Mouse (Mus musculus) limb, embryonic 11.5 days (tissue): Measurements from ENCODE around the gene Exo5. TPM values are rescaled to one million over a fixed set of nuclear protein-coding genes. Genes with fewer than 3 reads are reported as not detected.

Experiments
- ATAC-seq: fragments of 200-750 bp; cut with Nextera tagmentation; 2 replicates; pipeline ENCODE4 v1.8.0; 2017; ENCODE audit warnings: low read depth; ENCODE audit not compliant: insufficient number of reproducible peaks, low FRiP score, low TSS enrichment
- DNase-seq: peaks from one replicate; pipeline ENCODE4 v3.0.0-alpha.2; 2015; ENCODE audit warnings: low spot score
- H3K27ac ChIP-seq: fragments of 300-500 bp; sonication (generic); replicated peaks from 2 replicates; pipeline ENCODE4 v1.5.1; 2014; ENCODE audit warnings: low read depth, mild to moderate bottlenecking, low read length
- H3K27me3 ChIP-seq: fragments of 300-500 bp; sonication (generic); 2 replicates; pipeline ENCODE4 v1.6.1; 2014; ENCODE audit warnings: mild to moderate bottlenecking, low read length, mixed read lengths; ENCODE audit not compliant: control insufficient read depth, insufficient read depth
- H3K36me3 ChIP-seq: fragments of 300-500 bp; sonication (generic); 2 replicates; pipeline ENCODE4 v1.6.1; 2014; ENCODE audit warnings: mild to moderate bottlenecking, low read length, moderate library complexity, mixed read lengths; ENCODE audit not compliant: control insufficient read depth, insufficient read depth
- H3K4me1 ChIP-seq: fragments of 300-500 bp; sonication (generic); 2 replicates; pipeline ENCODE4 v1.6.1; 2014; ENCODE audit warnings: low read length, mixed read lengths; ENCODE audit not compliant: control insufficient read depth, insufficient read depth
- H3K4me2 ChIP-seq: fragments of 300-500 bp; sonication (generic); 2 replicates; pipeline ENCODE4 v1.6.1; 2014; ENCODE audit warnings: low read depth, mild to moderate bottlenecking, moderate library complexity; ENCODE audit not compliant: severe bottlenecking
- H3K4me3 ChIP-seq: fragments of 300-500 bp; sonication (generic); 2 replicates; pipeline ENCODE4 v1.5.1; 2014; ENCODE audit warnings: low read depth, low read length
- H3K9ac ChIP-seq: fragments of 300-500 bp; sonication (generic); 2 replicates; pipeline ENCODE4 v1.6.1; 2014; ENCODE audit warnings: mild to moderate bottlenecking, low read length
- H3K9me3 ChIP-seq: fragments of 300-500 bp; sonication (generic); 2 replicates; pipeline ENCODE4 v1.6.1; 2016; ENCODE audit warnings: low read length; ENCODE audit not compliant: control insufficient read depth
- WGBS: fragments of 180-500 bp; shearing (Covaris S2); extraction: QIAGEN DNeasy Blood & Tissue Kit; methylation state at CpG from one replicate; pipeline ENCODE4 v1.1.7; 2014; 5-methylcytosine and 5-hydroxymethylcytosine counted together
- microRNA-seq: library from miRNA; unstranded; fragments of <30 nt; microRNA quantifications from one replicate; pipeline ENCODE4, GENCODE M21; 2016
- polyA plus RNA-seq: library from polyadenylated mRNA; unstranded; fragments of >200 nt; fragmentation: Nextera tagmentation; extraction: Ambion mirVana; gene quantifications from 2 replicates; pipeline ENCODE4 v1.2.1, GENCODE M21; 2014

Exo5 gene
- polyA plus RNA-seq, 1 experiment from 2014 or later: 34.4 TPM

- Histone ChIP-seq H3K27me3 (no peaks in the 10 kb centered on the region), H3K9ac (no peak overlapping the region), H3K4me2 (no peak overlapping the region), H3K27ac (no peak overlapping the region), H3K9me3 (no peaks in the 10 kb centered on the region), H3K4me1 (no peaks in the 10 kb centered on the region), H3K36me3 (no peaks in the 10 kb centered on the region), H3K4me3 (no peak overlapping the region)
- ATAC-seq (no peak), DNase-seq (no peak)
- 85% methylated on average over 3 of the region's 3 CpGs for WGBS
Measured at GRCm38 (mm10) chr4:120875961-120876360, 48.9 kb downstream of the Exo5 start.

Small RNA genes lying within 50 kb of the gene (microRNA-seq; reads per million reads assigned to microRNA genes)
- gene Mir7015: not detected

Other genes starting within 250 kb of the Exo5 start
- gene Kcnq4, start 176.4 kb downstream of the Exo5 start, polyA plus RNA-seq: 5.1 and 6.1 TPM in 2 replicates
- gene Nfyc, start 93.4 kb downstream of the Exo5 start, polyA plus RNA-seq: 130 and 133 TPM in 2 replicates
- gene Rims3, start 70.2 kb downstream of the Exo5 start, polyA plus RNA-seq: 0.34 and 0.51 TPM in 2 replicates
- gene Zfp69, start 26.7 kb upstream of the Exo5 start, polyA plus RNA-seq: 11.0 and 11.6 TPM in 2 replicates
- gene Smap2, start 92.2 kb upstream of the Exo5 start, polyA plus RNA-seq: 14.3 and 16.0 TPM in 2 replicates
- 16.7 and 20.0 TPM in 2 replicates for gene Col9a2, start 114.4 kb upstream of the Exo5 start, polyA plus RNA-seq
- gene Zmpste24, start 173.2 kb upstream of the Exo5 start, polyA plus RNA-seq: 17.8 and 21.3 TPM in 2 replicates
- gene Tmco2, start 184.2 kb upstream of the Exo5 start, polyA plus RNA-seq: not detected in 2 replicates